Mouse (Mus musculus) forebrain, embryonic 15.5 days (tissue): ENCODE measurements at regions not wholly inside any gene's neighbourhood (a gene's known extent, or its start where the extent isn't known, plus 50 kb on each side); places are given as distances from the start of the nearest gene placed in this dataset.

Experiments
- ATAC-seq: fragments of 200-750 bp; cut with Nextera tagmentation; replicated peaks from 2 replicates; pipeline ENCODE4 v1.8.0; 2017; ENCODE audit warnings: mild to moderate bottlenecking, moderate TSS enrichment, moderate library complexity
- H3K27ac ChIP-seq: fragments of 300-500 bp; sonication (generic); replicated peaks from 2 replicates; pipeline ENCODE4 v1.5.1; 2015; ENCODE audit warnings: mild to moderate bottlenecking, inconsistent platforms
- H3K27me3 ChIP-seq: fragments of 300-500 bp; sonication (generic); 2 replicates; pipeline ENCODE4 v1.6.1; 2015; ENCODE audit warnings: inconsistent platforms
- H3K36me3 ChIP-seq: fragments of 300-500 bp; sonication (generic); 2 replicates; pipeline ENCODE4 v1.6.1; 2015; ENCODE audit warnings: mild to moderate bottlenecking, inconsistent platforms
- H3K4me1 ChIP-seq: fragments of 300-500 bp; sonication (generic); 2 replicates; pipeline ENCODE4 v1.6.1; 2015; ENCODE audit warnings: inconsistent platforms
- H3K4me2 ChIP-seq: fragments of 300-500 bp; sonication (generic); replicated peaks from 2 replicates; pipeline ENCODE4 v1.6.1; 2015; ENCODE audit warnings: mild to moderate bottlenecking, inconsistent platforms
- H3K4me3 ChIP-seq: fragments of 300-500 bp; sonication (generic); 2 replicates; pipeline ENCODE4 v1.5.1; 2015; ENCODE audit warnings: mild to moderate bottlenecking, inconsistent platforms
- H3K9ac ChIP-seq: fragments of 300-500 bp; sonication (generic); replicated peaks from 2 replicates; pipeline ENCODE4 v1.6.1; 2015; ENCODE audit warnings: mild to moderate bottlenecking, inconsistent platforms
- H3K9me3 ChIP-seq: fragments of 300-500 bp; sonication (generic); 2 replicates; pipeline ENCODE4 v1.6.1; 2016; ENCODE audit warnings: inconsistent platforms
- WGBS: fragments of 180-500 bp; shearing (Covaris S2); methylation state at CpG from one replicate; pipeline ENCODE4 v1.1.7; 2015; ENCODE audit warnings: mixed read lengths; 5-methylcytosine and 5-hydroxymethylcytosine counted together

DNA sequence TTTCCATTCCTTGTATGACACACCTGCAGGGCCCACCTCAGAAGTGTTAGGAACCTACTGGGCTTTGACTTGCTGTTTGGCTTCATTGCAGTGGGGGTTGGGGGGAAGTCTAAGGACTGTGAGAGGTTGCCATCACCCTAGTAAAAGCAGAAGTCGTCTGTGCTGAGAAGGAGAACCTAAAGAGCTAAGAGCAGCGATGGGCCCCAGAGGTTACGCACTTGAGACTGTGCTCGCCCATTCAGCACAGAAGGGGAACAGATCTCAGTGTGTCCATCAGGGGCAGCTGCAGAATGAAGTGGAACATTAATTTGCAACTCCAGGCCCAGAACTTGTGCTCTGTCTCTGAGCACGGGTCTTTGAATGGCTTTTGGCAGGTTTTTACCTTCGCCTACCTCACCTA, 267.5 kb upstream of the Cdyl start:
- Histone ChIP-seq H3K4me3 (no peak overlapping the region), H3K4me2 (no peak overlapping the region), H3K36me3 (no peaks in the 10 kb centered on the region), H3K9ac (no peak overlapping the region), H3K27ac (no peak overlapping the region), H3K27me3 (no peaks in the 10 kb centered on the region), H3K9me3 (no peaks in the 10 kb centered on the region), H3K4me1 (no peaks in the 10 kb centered on the region)
- ATAC-seq, result no peak
- WGBS, result 87% methylated on average over 6 of the region's 6 CpGs

GRCm38 (mm10) chr13:35395192-35395591, 264.4 kb upstream of the Cdyl start:
- Histone ChIP-seq H3K27ac (no peak overlapping the region), H3K4me2 (no peak overlapping the region), H3K4me1 (no peaks in the 10 kb centered on the region), H3K9ac (no peak overlapping the region), H3K36me3 (no peaks in the 10 kb centered on the region), H3K4me3 (no peak overlapping the region), H3K27me3 (no peaks in the 10 kb centered on the region), H3K9me3 (no peaks in the 10 kb centered on the region)
- ATAC-seq, result no peak
- 84% methylated on average over 4 of the region's 4 CpGs for WGBS

GRCm38 (mm10) chr13:35395630-35396029, 264.0 kb upstream of the Cdyl start:
- Histone ChIP-seq H3K27ac (no peak overlapping the region), H3K4me2 (no peak overlapping the region), H3K4me3 (no peak overlapping the region), H3K4me1 (no peaks in the 10 kb centered on the region), H3K9me3 (no peaks in the 10 kb centered on the region), H3K36me3 (no peaks in the 10 kb centered on the region), H3K9ac (no peak overlapping the region), H3K27me3 (no peaks in the 10 kb centered on the region)
- 31% methylated on average over 5 of the region's 5 CpGs for WGBS
- ATAC-seq, result no peak

GRCm38 (mm10) chr13:35397166-35397565, 262.5 kb upstream of the Cdyl start:
- H3K4me3 ChIP-seq, result no peak overlapping the region
- no peaks in the 10 kb centered on the region for H3K9me3 ChIP-seq
- no peak for ATAC-seq
- no peaks in the 10 kb centered on the region for H3K36me3 ChIP-seq
- no peak overlapping the region for H3K27ac ChIP-seq
- H3K4me2 ChIP-seq, result no peak overlapping the region
- H3K9ac ChIP-seq, result no peak overlapping the region
- 95% methylated on average over 2 of the region's 2 CpGs for WGBS
- no peaks in the 10 kb centered on the region for H3K27me3 ChIP-seq
- H3K4me1 ChIP-seq, result no peaks in the 10 kb centered on the region

GRCm38 (mm10) chr13:35398192-35398591, 261.4 kb upstream of the Cdyl start:
- Histone ChIP-seq H3K9ac (no peak overlapping the region), H3K36me3 (no peaks in the 10 kb centered on the region), H3K9me3 (no peaks in the 10 kb centered on the region), H3K27me3 (no peaks in the 10 kb centered on the region), H3K27ac (no peak overlapping the region), H3K4me1 (no peaks in the 10 kb centered on the region), H3K4me2 (no peak overlapping the region), H3K4me3 (no peak overlapping the region)
- no peak for ATAC-seq
- WGBS, result 71% methylated on average over 8 of the region's 8 CpGs

DNA sequence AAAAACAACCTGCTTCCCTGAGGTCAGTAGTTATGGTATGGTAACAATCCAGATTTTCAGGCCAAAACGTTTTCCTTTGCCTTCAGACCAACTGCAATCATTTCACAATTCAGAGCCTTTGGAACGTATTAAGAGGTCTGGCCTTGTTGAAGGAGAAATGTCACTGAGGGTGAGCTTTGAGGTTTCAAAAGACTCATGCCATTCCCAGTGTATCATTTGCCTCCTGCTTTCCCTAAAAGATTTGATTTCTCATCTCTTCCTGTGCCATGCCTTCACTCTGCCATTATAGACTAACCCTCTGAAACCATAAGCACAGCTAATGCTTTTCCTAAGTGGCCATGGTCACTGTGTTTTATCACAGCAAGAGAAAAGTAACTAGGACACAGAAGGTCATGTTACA, 256.8 kb upstream of the Cdyl start:
- Histone ChIP-seq H3K27ac (no peak overlapping the region), H3K9me3 (no peaks in the 10 kb centered on the region), H3K4me3 (no peak overlapping the region), H3K4me1 (no peaks in the 10 kb centered on the region), H3K4me2 (no peak overlapping the region), H3K27me3 (no peaks in the 10 kb centered on the region), H3K9ac (no peak overlapping the region), H3K36me3 (no peaks in the 10 kb centered on the region)
- no peak for ATAC-seq
- WGBS, result 89% methylated on average over 2 of the region's 2 CpGs

DNA sequence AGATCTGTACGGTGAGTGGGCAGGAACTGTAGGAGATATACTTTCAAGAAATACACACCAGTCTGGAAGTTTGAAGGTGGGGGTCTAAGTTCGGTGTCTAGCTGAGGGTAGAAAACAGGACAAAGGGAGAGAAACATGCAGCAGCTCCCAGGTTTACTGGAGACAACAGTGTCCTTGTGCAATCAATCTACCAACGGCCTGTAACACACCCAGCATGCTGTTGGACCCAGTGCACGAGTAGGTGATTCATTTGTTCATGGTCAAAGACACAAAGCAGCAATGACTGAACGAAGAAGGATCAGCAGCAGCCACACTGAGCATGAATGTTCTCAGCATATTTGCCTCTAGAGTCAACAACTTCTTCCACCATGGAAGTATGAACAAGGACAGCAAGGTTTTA, 255.2 kb upstream of the Cdyl start:
- H3K27ac ChIP-seq, result no peak overlapping the region
- H3K27me3 ChIP-seq, result no peaks in the 10 kb centered on the region
- no peaks in the 10 kb centered on the region for H3K9me3 ChIP-seq
- no peak overlapping the region for H3K4me2 ChIP-seq
- no peaks in the 10 kb centered on the region for H3K4me1 ChIP-seq
- H3K9ac ChIP-seq, result no peak overlapping the region
- ATAC-seq, result no peak
- no peak overlapping the region for H3K4me3 ChIP-seq
- H3K36me3 ChIP-seq, result no peaks in the 10 kb centered on the region
- WGBS, result 82% methylated on average over 5 of the region's 5 CpGs

DNA sequence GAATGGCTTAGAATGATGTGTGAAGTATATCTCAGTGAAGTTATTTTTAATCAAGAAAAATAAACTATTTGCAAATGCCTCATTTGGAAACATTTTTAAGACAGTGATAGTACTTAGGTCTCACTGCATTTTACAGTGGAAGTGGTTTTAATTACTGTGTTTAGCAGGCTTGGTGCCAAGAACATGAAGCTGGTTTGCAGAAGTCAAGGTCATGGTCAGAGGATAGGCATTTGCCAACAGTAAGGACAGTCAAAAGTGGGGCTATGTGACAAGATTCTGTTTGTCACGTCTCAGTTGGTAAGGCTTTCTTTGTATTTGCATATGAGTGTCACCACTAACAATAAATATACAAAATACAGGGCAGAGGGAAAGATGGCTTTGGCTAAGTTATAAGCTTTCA, 254.2 kb upstream of the Cdyl start:
- Histone ChIP-seq H3K9ac (no peak overlapping the region), H3K4me3 (no peak overlapping the region), H3K9me3 (no peaks in the 10 kb centered on the region), H3K4me1 (no peaks in the 10 kb centered on the region), H3K27me3 (no peaks in the 10 kb centered on the region), H3K4me2 (no peak overlapping the region), H3K27ac (no peak overlapping the region), H3K36me3 (no peaks in the 10 kb centered on the region)
- WGBS, result 73% methylated on average over 1 of the region's 1 CpGs
- no peak for ATAC-seq

DNA sequence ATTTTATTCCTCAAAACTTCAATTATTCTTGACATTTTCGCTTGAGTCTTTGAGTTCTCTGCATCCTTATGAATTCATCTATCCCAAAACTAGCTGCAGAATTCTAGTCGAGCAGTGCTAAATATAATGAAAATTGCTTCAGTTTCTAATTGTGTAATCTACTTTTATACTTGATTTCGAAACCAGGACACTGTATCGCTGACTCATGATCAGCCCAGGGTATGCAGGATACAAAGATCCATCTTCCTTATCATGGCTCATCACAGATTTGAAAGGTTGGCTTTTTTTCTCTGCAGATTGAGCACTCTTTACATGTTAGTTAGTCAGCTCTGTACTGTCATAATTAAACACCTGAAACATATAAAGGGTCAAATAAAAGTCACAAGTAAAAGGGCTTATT, 242.1 kb upstream of the Cdyl start:
- Histone ChIP-seq H3K27ac (no peak overlapping the region), H3K9me3 (no peaks in the 10 kb centered on the region), H3K9ac (no peak overlapping the region), H3K4me2 (no peak overlapping the region), H3K4me3 (no peak overlapping the region), H3K27me3 (no peaks in the 10 kb centered on the region), H3K4me1 (no peaks in the 10 kb centered on the region), H3K36me3 (no peaks in the 10 kb centered on the region)
- 91% methylated on average over 4 of the region's 4 CpGs for WGBS
- ATAC-seq, result no peak

GRCm38 (mm10) chr13:35420076-35420475, 239.6 kb upstream of the Cdyl start:
- Histone ChIP-seq H3K4me3 (no peak overlapping the region), H3K36me3 (no peaks in the 10 kb centered on the region), H3K27me3 (no peaks in the 10 kb centered on the region), H3K4me1 (no peaks in the 10 kb centered on the region), H3K9me3 (no peaks in the 10 kb centered on the region), H3K4me2 (no peak overlapping the region), H3K27ac (no peak overlapping the region), H3K9ac (no peak overlapping the region)
- no peak for ATAC-seq
- WGBS, result 75% methylated on average over 3 of the region's 3 CpGs

- Histone ChIP-seq H3K9me3 (no peaks in the 10 kb centered on the region), H3K4me1 (no peaks in the 10 kb centered on the region), H3K9ac (no peak overlapping the region), H3K27me3 (no peaks in the 10 kb centered on the region), H3K4me2 (no peak overlapping the region), H3K4me3 (no peak overlapping the region), H3K36me3 (no peaks in the 10 kb centered on the region), H3K27ac (no peak overlapping the region)
- ATAC-seq, result no peak
- WGBS, result 85% methylated on average over 4 of the region's 4 CpGs
These were observed 233.6 kb upstream of the Cdyl start for GRCm38 (mm10) chr13:35426061-35426460.

DNA sequence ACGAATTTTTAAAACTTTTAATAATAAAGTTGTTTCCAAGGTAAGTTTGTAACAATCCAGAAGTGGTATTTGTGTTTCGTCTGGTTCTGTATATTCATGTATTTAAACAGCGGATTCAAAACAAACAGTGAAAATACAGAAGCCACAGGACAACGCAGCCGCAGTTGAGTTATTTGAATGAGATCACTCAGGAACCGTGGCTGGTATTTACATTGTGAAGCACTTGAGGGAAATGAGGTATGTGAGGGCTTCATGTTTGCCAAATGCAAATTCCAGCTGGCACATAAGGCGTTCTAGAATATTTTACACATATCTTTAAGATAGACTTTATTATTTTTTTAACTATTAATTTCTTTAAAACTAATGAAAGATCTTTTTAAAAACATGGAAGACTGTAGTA, 224.5 kb upstream of the Cdyl start:
- 70% methylated on average over 7 of the region's 7 CpGs for WGBS
- Histone ChIP-seq H3K4me3 (no peak overlapping the region), H3K4me2 (no peak overlapping the region)

DNA sequence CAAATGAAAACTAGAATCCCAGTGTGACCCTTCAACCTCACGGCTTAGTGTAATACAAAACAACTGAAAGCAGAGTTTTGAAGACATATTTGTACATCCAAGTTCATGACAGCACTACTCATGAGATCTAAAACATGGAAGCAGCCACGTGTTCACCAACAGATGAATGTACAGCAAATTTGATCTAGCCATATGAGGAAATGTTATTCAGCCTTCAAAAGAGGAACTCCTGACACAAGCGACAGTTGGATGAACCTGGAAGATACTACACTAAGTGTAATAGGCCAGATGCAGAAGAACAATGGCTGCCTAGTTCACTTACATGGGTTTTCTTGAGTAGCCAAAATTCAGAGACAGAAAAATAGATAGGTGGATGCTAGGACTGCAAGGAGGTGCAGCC, 212.0 kb upstream of the Cdyl start:
- no peak overlapping the region for H3K27ac ChIP-seq
- H3K9ac ChIP-seq, result no peak overlapping the region
- no peak for ATAC-seq
- no peaks in the 10 kb centered on the region for H3K36me3 ChIP-seq
- no peaks in the 10 kb centered on the region for H3K27me3 ChIP-seq
- WGBS, result 87% methylated on average over 3 of the region's 3 CpGs
- H3K4me1 ChIP-seq, result no peaks in the 10 kb centered on the region
- no peak overlapping the region for H3K4me2 ChIP-seq
- no peaks in the 10 kb centered on the region for H3K9me3 ChIP-seq
- no peak overlapping the region for H3K4me3 ChIP-seq

More for the DNA sequence above, 224.5 kb upstream of the Cdyl start:
- Histone ChIP-seq H3K27ac (no peak overlapping the region), H3K9me3 (no peaks in the 10 kb centered on the region), H3K9ac (no peak overlapping the region), H3K4me1 (no peaks in the 10 kb centered on the region), H3K27me3 (no peaks in the 10 kb centered on the region), H3K36me3 (no peaks in the 10 kb centered on the region)
- ATAC-seq, result no peak
